Mouse (Mus musculus): Measurements from ENCODE around the gene Tamm41.

Tamm41 gene

GRCm38 (mm10) chr6:115029248-115029647, 8.4 kb downstream of the Tamm41 start:
- peak in 1 of 2 experiments; percentile 62 for DNase-seq (ENCODE audit: inconsistent age in 2 of 2, low spot score in 1 of 2)

- no peak for DNase-seq (ENCODE audit: inconsistent age in 2 of 2, low spot score in 1 of 2)
Observed at GRCm38 (mm10) chr6:115027485-115027992, 10.1 kb downstream of the Tamm41 start.

- DNase-seq (ENCODE audit: inconsistent age in 2 of 2, low spot score in 1 of 2), result no peak
Observed at GRCm38 (mm10) chr6:115022876-115023275, 14.8 kb downstream of the Tamm41 start.

GRCm38 (mm10) chr6:115015461-115015860, 22.2 kb downstream of the Tamm41 start:
- DNase-seq (ENCODE audit: inconsistent age in 2 of 2, low spot score in 1 of 2), result no peak

- DNase-seq (ENCODE audit: inconsistent age in 2 of 2, low spot score in 1 of 2), result no peak
Observed at GRCm38 (mm10) chr6:115013574-115013973, 24.1 kb downstream of the Tamm41 start.

- DNase-seq (ENCODE audit: inconsistent age in 2 of 2, low spot score in 1 of 2), result no peak
Observed at GRCm38 (mm10) chr6:115011792-115012191, 25.9 kb downstream of the Tamm41 start.

GRCm38 (mm10) chr6:115010815-115011214, 26.9 kb downstream of the Tamm41 start:
- DNase-seq (ENCODE audit: inconsistent age in 2 of 2, low spot score in 1 of 2), result no peak

GRCm38 (mm10) chr6:115010304-115010703, 27.4 kb downstream of the Tamm41 start:
- DNase-seq (ENCODE audit: inconsistent age in 2 of 2, low spot score in 1 of 2), result no peak

GRCm38 (mm10) chr6:115007728-115008127, 29.9 kb downstream of the Tamm41 start:
- peak; percentile 63 to 91 for DNase-seq (ENCODE audit: inconsistent age in 2 of 2, low spot score in 1 of 2)

- DNase-seq (ENCODE audit: inconsistent age in 2 of 2, low spot score in 1 of 2), result peak in 1 of 2 experiments; percentile 35
Observed at GRCm38 (mm10) chr6:115006948-115007347, 30.7 kb downstream of the Tamm41 start.

- DNase-seq (ENCODE audit: inconsistent age in 2 of 2, low spot score in 1 of 2), result no peak
Observed at GRCm38 (mm10) chr6:115006065-115006464, 31.6 kb downstream of the Tamm41 start.

- DNase-seq (ENCODE audit: inconsistent age in 2 of 2, low spot score in 1 of 2), result peak in 1 of 2 experiments; percentile 35
Observed at GRCm38 (mm10) chr6:115005351-115005890, 32.3 kb downstream of the Tamm41 start.

- DNase-seq (ENCODE audit: inconsistent age in 2 of 2, low spot score in 1 of 2), result no peak
Observed at GRCm38 (mm10) chr6:115004636-115005035, 33.0 kb downstream of the Tamm41 start.

- no peak for DNase-seq (ENCODE audit: inconsistent age in 2 of 2, low spot score in 1 of 2)
Observed at GRCm38 (mm10) chr6:114998374-114999031, 39.2 kb downstream of the Tamm41 start.

GRCm38 (mm10) chr6:114997471-114997870, 40.2 kb downstream of the Tamm41 start:
- no peak for DNase-seq (ENCODE audit: inconsistent age in 2 of 2, low spot score in 1 of 2)

GRCm38 (mm10) chr6:114996910-114997309, 40.8 kb downstream of the Tamm41 start:
- no peak for DNase-seq (ENCODE audit: inconsistent age in 2 of 2, low spot score in 1 of 2)

- no peak for DNase-seq (ENCODE audit: inconsistent age in 2 of 2, low spot score in 1 of 2)
Observed at GRCm38 (mm10) chr6:114994079-114994478, 43.6 kb downstream of the Tamm41 start.

- DNase-seq (ENCODE audit: inconsistent age in 2 of 2, low spot score in 1 of 2), result no peak
Observed at GRCm38 (mm10) chr6:114993659-114994058, 44.0 kb downstream of the Tamm41 start.

- DNase-seq (ENCODE audit: inconsistent age in 2 of 2, low spot score in 1 of 2), result no peak
Observed at GRCm38 (mm10) chr6:114991909-114992308, 45.8 kb downstream of the Tamm41 start.

- peak; percentile 59 to 78 for DNase-seq (ENCODE audit: inconsistent age in 2 of 2, low spot score in 1 of 2)
Observed at GRCm38 (mm10) chr6:114988619-114988980, 49.1 kb downstream of the Tamm41 start.

GRCm38 (mm10) chr6:114987966-114988618, 49.6 kb downstream of the Tamm41 start:
- no peak for DNase-seq (ENCODE audit: inconsistent age in 2 of 2, low spot score in 1 of 2)

- DNase-seq (ENCODE audit: inconsistent age in 2 of 2, low spot score in 1 of 2), result no peak
Observed at GRCm38 (mm10) chr6:114982671-114983070, 55.0 kb downstream of the Tamm41 start.

All from adrenal gland, adult (tissue).